Mouse (Mus musculus): ENCODE measurements around the gene Stpg3. TPM values are rescaled to one million over a fixed set of nuclear protein-coding genes. Genes with fewer than 3 reads are reported as not detected.

The Stpg3 gene
- polyA plus RNA-seq, 1 experiment from 2014 or later: not detected

GRCm38 (mm10) chr2:25224766-25225752 is 10.6 kb upstream of the Stpg3 start:
- peak; percentile 98 for ATAC-seq (ENCODE audit: insufficient number of reproducible peaks, insufficient read depth, low FRiP score, low TSS enrichment, low read depth)
- H3K4me3 ChIP-seq (replicated peaks): peak overlapping the region; percentile 87
- peaks cover 21% of the 10 kb centered on the region for H3K36me3 ChIP-seq
- H3K9me3 ChIP-seq: no peaks in the 10 kb centered on the region
- H3K9ac ChIP-seq (replicated peaks): peak overlapping the region; percentile 64
- WGBS: 2% methylated on average over 41 of the region's 41 CpGs
- H3K27me3 ChIP-seq: 0 out of 2 replicates have a peak, but pooled peaks cover 7% of the 10 kb centered on the region
- H3K27ac ChIP-seq: peak overlapping the region; percentile 96
- peaks cover 15% of the 10 kb centered on the region for H3K4me1 ChIP-seq (replicated peaks)
- H3K4me2 ChIP-seq: peak overlapping the region; percentile 58

- peak within 1 kb of the TSS; percentile 87 for H3K4me3 ChIP-seq (replicated peaks)
- no peaks in the 10 kb centered on the region for H3K9me3 ChIP-seq
- peak within 1 kb of the TSS; percentile 80 for H3K9ac ChIP-seq (replicated peaks)
- H3K4me1 ChIP-seq (replicated peaks): peaks cover 15% of the 10 kb centered on the region
- H3K27ac ChIP-seq: peak within 1 kb of the TSS; percentile 96
- ATAC-seq (ENCODE audit: insufficient number of reproducible peaks, insufficient read depth, low FRiP score, low TSS enrichment, low read depth): no peak
- H3K36me3 ChIP-seq: peaks cover 21% of the 10 kb centered on the region
- WGBS: 0% methylated on average over 17 of the region's 17 CpGs
- peak within 1 kb of the TSS; percentile 92 for H3K4me2 ChIP-seq
- H3K27me3 ChIP-seq: 0 out of 2 replicates have a peak, but pooled peaks cover 2% of the 10 kb centered on the region
These were observed 10.0 kb upstream of the Stpg3 start, which contains the start of gene Tubb4b for GRCm38 (mm10) chr2:25224492-25224765. Tubb4b (minus strand) TSS chr2:25224702.

- Histone ChIP-seq H3K36me3 (peaks cover 21% of the 10 kb centered on the region), H3K4me2 (peak overlapping the region; percentile 92), H3K27ac (peak overlapping the region; percentile 93), H3K27me3 (no peaks in the 10 kb centered on the region), H3K4me3 (replicated peaks) (peak overlapping the region; percentile 87), H3K9me3 (no peaks in the 10 kb centered on the region), H3K4me1 (replicated peaks) (peaks cover 15% of the 10 kb centered on the region), H3K9ac (replicated peaks) (peak overlapping the region; percentile 80)
- WGBS: 1% methylated on average over 53 of the region's 53 CpGs
- peak; percentile 9; the same call in 1 of the 2 replicates for ATAC-seq (ENCODE audit: insufficient number of reproducible peaks, insufficient read depth, low FRiP score, low TSS enrichment, low read depth)
These were observed 9.4 kb upstream of the Stpg3 start for GRCm38 (mm10) chr2:25223681-25224491.

GRCm38 (mm10) chr2:25221331-25221772 is 6.9 kb upstream of the Stpg3 start:
- H3K4me1 ChIP-seq (replicated peaks): peaks cover 15% of the 10 kb centered on the region
- no peak overlapping the region for H3K4me2 ChIP-seq
- H3K9me3 ChIP-seq: no peaks in the 10 kb centered on the region
- H3K9ac ChIP-seq (replicated peaks): no peak overlapping the region
- H3K27ac ChIP-seq: no peak overlapping the region
- H3K36me3 ChIP-seq: peaks cover 21% of the 10 kb centered on the region
- no peak overlapping the region for H3K4me3 ChIP-seq (replicated peaks)
- no peak for ATAC-seq (ENCODE audit: insufficient number of reproducible peaks, insufficient read depth, low FRiP score, low TSS enrichment, low read depth)
- H3K27me3 ChIP-seq: no peaks in the 10 kb centered on the region
- WGBS: 63% methylated on average over 5 of the region's 5 CpGs

GRCm38 (mm10) chr2:25218445-25218844 is 4.0 kb upstream of the Stpg3 start, which contains the start of gene Fam166a:
Fam166a (plus strand) TSS chr2:25218745.
- no peak within 1 kb of the TSS for H3K27ac ChIP-seq
- ATAC-seq (ENCODE audit: insufficient number of reproducible peaks, insufficient read depth, low FRiP score, low TSS enrichment, low read depth): no peak
- peaks cover 19% of the 10 kb centered on the region for H3K36me3 ChIP-seq
- no peak within 1 kb of the TSS for H3K9ac ChIP-seq (replicated peaks)
- H3K4me2 ChIP-seq: no peak within 1 kb of the TSS
- H3K4me1 ChIP-seq (replicated peaks): peaks cover 5% of the 10 kb centered on the region
- no peaks in the 10 kb centered on the region for H3K9me3 ChIP-seq
- H3K27me3 ChIP-seq: peaks cover 16% of the 10 kb centered on the region
- H3K4me3 ChIP-seq (replicated peaks): no peak within 1 kb of the TSS

GRCm38 (mm10) chr2:25217666-25218065 is 3.2 kb upstream of the Stpg3 start:
- no peak overlapping the region for H3K27ac ChIP-seq
- no peak overlapping the region for H3K4me2 ChIP-seq
- ATAC-seq (ENCODE audit: insufficient number of reproducible peaks, insufficient read depth, low FRiP score, low TSS enrichment, low read depth): no peak
- WGBS: 61% methylated on average over 2 of the region's 2 CpGs
- no peaks in the 10 kb centered on the region for H3K9me3 ChIP-seq
- H3K36me3 ChIP-seq: peaks cover 12% of the 10 kb centered on the region
- no peak overlapping the region for H3K9ac ChIP-seq (replicated peaks)
- H3K4me3 ChIP-seq (replicated peaks): no peak overlapping the region
- no peaks in the 10 kb centered on the region for H3K4me1 ChIP-seq (replicated peaks)
- H3K27me3 ChIP-seq: peaks cover 22% of the 10 kb centered on the region

- Histone ChIP-seq H3K9me3 (no peaks in the 10 kb centered on the region), H3K4me3 (replicated peaks) (no peak overlapping the region), H3K9ac (replicated peaks) (no peak overlapping the region), H3K36me3 (peaks cover 6% of the 10 kb centered on the region), H3K27me3 (peaks cover 22% of the 10 kb centered on the region), H3K4me1 (replicated peaks) (peaks cover 14% of the 10 kb centered on the region), H3K4me2 (no peak overlapping the region), H3K27ac (no peak overlapping the region)
- no peak for ATAC-seq (ENCODE audit: insufficient number of reproducible peaks, insufficient read depth, low FRiP score, low TSS enrichment, low read depth)
- 55% methylated on average over 23 of the region's 23 CpGs for WGBS
These were observed 1.1 kb downstream of the Stpg3 start for GRCm38 (mm10) chr2:25213266-25213865.

- Histone ChIP-seq H3K27ac (peak within 1 kb of the TSS; percentile 92), H3K4me3 (replicated peaks) (peak within 1 kb of the TSS; percentile 83), H3K4me2 (peak within 1 kb of the TSS; percentile 94), H3K27me3 (peaks cover 22% of the 10 kb centered on the region), H3K36me3 (peaks cover 28% of the 10 kb centered on the region), H3K4me1 (replicated peaks) (peaks cover 14% of the 10 kb centered on the region), H3K9ac (replicated peaks) (peak within 1 kb of the TSS; percentile 90), H3K9me3 (no peaks in the 10 kb centered on the region)
- peak; percentile 85 for ATAC-seq (ENCODE audit: insufficient number of reproducible peaks, insufficient read depth, low FRiP score, low TSS enrichment, low read depth)
- WGBS: under 1% methylated on average over 44 of the region's 44 CpGs
These were observed 3.2 kb downstream of the Stpg3 start, which contains the start of gene Nelfb for GRCm38 (mm10) chr2:25211121-25211670. Nelfb (minus strand) TSS chr2:25211489.

- H3K4me2 ChIP-seq: peak overlapping the region; percentile 94
- no peak for ATAC-seq (ENCODE audit: insufficient number of reproducible peaks, insufficient read depth, low FRiP score, low TSS enrichment, low read depth)
- WGBS: under 1% methylated on average over 24 of the region's 24 CpGs
- H3K4me3 ChIP-seq (replicated peaks): peak overlapping the region; percentile 83
- H3K9ac ChIP-seq (replicated peaks): peak overlapping the region; percentile 90
- peaks cover 19% of the 10 kb centered on the region for H3K27me3 ChIP-seq
- peaks cover 33% of the 10 kb centered on the region for H3K36me3 ChIP-seq
- H3K9me3 ChIP-seq: no peaks in the 10 kb centered on the region
- peaks cover 14% of the 10 kb centered on the region for H3K4me1 ChIP-seq (replicated peaks)
- peak overlapping the region; percentile 92 for H3K27ac ChIP-seq
These were observed 3.8 kb downstream of the Stpg3 start for GRCm38 (mm10) chr2:25210686-25211085.

- H3K27me3 ChIP-seq: no peaks in the 10 kb centered on the region
- H3K4me1 ChIP-seq (replicated peaks): peaks cover 14% of the 10 kb centered on the region
- H3K36me3 ChIP-seq: peaks cover 64% of the 10 kb centered on the region
- H3K4me3 ChIP-seq (replicated peaks): no peak overlapping the region
- no peak overlapping the region for H3K4me2 ChIP-seq
- WGBS: 84% methylated on average over 1 of the region's 1 CpGs
- ATAC-seq (ENCODE audit: insufficient number of reproducible peaks, insufficient read depth, low FRiP score, low TSS enrichment, low read depth): no peak
- H3K27ac ChIP-seq: no peak overlapping the region
- H3K9ac ChIP-seq (replicated peaks): no peak overlapping the region
- H3K9me3 ChIP-seq: no peaks in the 10 kb centered on the region
These were observed 6.8 kb downstream of the Stpg3 start for GRCm38 (mm10) chr2:25207593-25207992.

All from limb, embryonic 12.5 days (tissue).